Mouse (Mus musculus): ENCODE measurements at regions not wholly inside any gene's neighbourhood (a gene's known extent, or its start where the extent isn't known, plus 50 kb on each side); places are given as distances from the start of the nearest gene placed in this dataset.

- TF ChIP-seq POLR2A (IDR thresholded peaks at IDR 0.05; ENCODE audit: low read depth, low read length), result no peak
- TF ChIP-seq CTCF (conservative IDR thresholded peaks at IDR 0.05; ENCODE audit: insufficient read depth, insufficient read length, low read depth, low read length), result no peak
Measured at GRCm38 (mm10) chr3:34574711-34575350, 75.4 kb upstream of the Sox2 start.
